Mouse (Mus musculus) MEL (cell line): ENCODE measurements around the gene Mta3. TPM values are rescaled to one million over a fixed set of nuclear protein-coding genes. Genes with fewer than 3 reads are reported as not detected.

Experiments used
- DNase-seq: peaks from one replicate; pipeline ENCODE4 v3.0.0; 2011; ENCODE audit warnings: low read depth, low spot score
- H3K27ac ChIP-seq: 2 replicates; pipeline ENCODE4 v1.5.1; 2012; ENCODE audit warnings: low read depth, mild to moderate bottlenecking, control low read depth, low read length, moderate library complexity; ENCODE audit not compliant: control insufficient read depth
- H3K27me3 ChIP-seq, 2 experiments: fragments of 150-350 bp in 1 of 2; sonication (generic) in 1 of 2; 2 replicates each; pipeline ENCODE4 v1.6.1; 2012; ENCODE audit warnings: low read length in 2 of 2, mild to moderate bottlenecking in 2 of 2, improper control_type of control experiment in 1 of 2, moderate library complexity in 1 of 2; ENCODE audit not compliant: insufficient read depth in 2 of 2, control insufficient read depth in 1 of 2
- H3K36me3 ChIP-seq, 2 experiments: 2 replicates each; pipeline ENCODE4 v1.6.1; 2012 to 2014; ENCODE audit warnings: low read length in 2 of 2, improper control_type of control experiment in 1 of 2, inconsistent platforms in 1 of 2, mild to moderate bottlenecking in 1 of 2; ENCODE audit not compliant: insufficient read depth in 2 of 2, control insufficient read depth in 1 of 2
- H3K4me1 ChIP-seq, 2 experiments: fragments of 150-350 bp in 1 of 2; sonication (generic) in 1 of 2; 2 replicates each; pipeline ENCODE4 v1.6.1; 2012; ENCODE audit warnings: low read length in 2 of 2, improper control_type of control experiment in 1 of 2, mild to moderate bottlenecking in 1 of 2; ENCODE audit not compliant: insufficient read depth in 2 of 2, control insufficient read depth in 1 of 2
- H3K4me3 ChIP-seq, 2 experiments: fragments of 150-350 bp in 1 of 2; sonication (generic) in 1 of 2; 2 replicates each; pipeline ENCODE4 v1.5.1; 2012; ENCODE audit warnings: low read depth in 2 of 2, low read length in 2 of 2, mild to moderate bottlenecking in 2 of 2, moderate library complexity in 2 of 2, control low read depth in 1 of 2, improper control_type of control experiment in 1 of 2; ENCODE audit not compliant: control insufficient read depth in 1 of 2, insufficient read depth in 1 of 2
- H3K79me2 ChIP-seq: 2 replicates; pipeline ENCODE4 v1.6.1; 2012; ENCODE audit warnings: mild to moderate bottlenecking, low read length, moderate library complexity; ENCODE audit not compliant: control insufficient read depth, poor library complexity, insufficient read depth
- H3K9ac ChIP-seq: 2 replicates; pipeline ENCODE4 v1.6.1; 2012; ENCODE audit warnings: low read depth, mild to moderate bottlenecking, control low read depth, low read length, moderate library complexity; ENCODE audit not compliant: control insufficient read depth, poor library complexity, severe bottlenecking
- H3K9me3 ChIP-seq: fragments of 150-350 bp; sonication (generic); replicated peaks from 2 replicates; pipeline ENCODE4 v1.6.1; 2012; ENCODE audit warnings: mild to moderate bottlenecking, low read length, improper control_type of control experiment, moderate library complexity; ENCODE audit not compliant: insufficient read depth
- BHLHE40 ChIP-seq: IDR thresholded peaks from 2 replicates; pipeline ENCODE4 v1.6.1; 2012; ENCODE audit warnings: low read depth, mild to moderate bottlenecking, inconsistent platforms, low read length, improper control_type of control experiment, borderline replicate concordance
- CHD1 ChIP-seq: IDR thresholded peaks from 2 replicates; pipeline ENCODE4 v1.6.1; 2012; ENCODE audit warnings: low read depth, mild to moderate bottlenecking, inconsistent platforms, low read length, improper control_type of control experiment
- CTCF ChIP-seq, 3 experiments: IDR thresholded peaks in 2 of 3; conservative IDR thresholded peaks in 1 of 3; 2 replicates each; pipeline ENCODE4 v1.5.1; 2011 to 2012; ENCODE audit warnings: low read length in 3 of 3, low read depth in 2 of 3, mild to moderate bottlenecking in 2 of 3, improper control_type of control experiment in 1 of 3, inconsistent platforms in 1 of 3, mixed read lengths in 1 of 3, moderate library complexity in 1 of 3; ENCODE audit not compliant: control insufficient read depth in 1 of 3, insufficient read depth in 1 of 3, poor library complexity in 1 of 3, severe bottlenecking in 1 of 3
- ELF1 ChIP-seq: IDR thresholded peaks from 2 replicates; pipeline ENCODE4 v1.6.1; 2014; ENCODE audit warnings: low read depth, mild to moderate bottlenecking, inconsistent platforms, low read length, improper control_type of control experiment, moderate library complexity
- GABPA ChIP-seq: IDR thresholded peaks from 2 replicates; pipeline ENCODE4 v1.6.1; 2012; ENCODE audit warnings: low read depth, mild to moderate bottlenecking, inconsistent platforms, low read length, improper control_type of control experiment, moderate library complexity
- HCFC1 ChIP-seq: IDR thresholded peaks from 2 replicates; pipeline ENCODE4 v1.6.1; 2012; ENCODE audit warnings: low read depth, mild to moderate bottlenecking, inconsistent platforms, low read length, improper control_type of control experiment, moderate library complexity
- JUND ChIP-seq: IDR thresholded peaks from 2 replicates; pipeline ENCODE4 v1.6.1; 2011; ENCODE audit warnings: low read depth, mild to moderate bottlenecking, improper control_type of control experiment, low read length
- KAT2A ChIP-seq: conservative IDR thresholded peaks from 2 replicates; pipeline ENCODE4 v1.6.1; 2012; ENCODE audit warnings: low read depth, low read length, improper control_type of control experiment, inconsistent platforms
- MAZ ChIP-seq: IDR thresholded peaks from 2 replicates; pipeline ENCODE4 v1.6.1; 2012; ENCODE audit warnings: low read depth, mild to moderate bottlenecking, inconsistent platforms, low read length, improper control_type of control experiment
- MEF2A ChIP-seq: IDR thresholded peaks from 2 replicates; pipeline ENCODE4 v1.6.1; 2014; ENCODE audit warnings: low read depth, mild to moderate bottlenecking, inconsistent platforms, low read length, improper control_type of control experiment; ENCODE audit not compliant: poor library complexity, insufficient replicate concordance, severe bottlenecking; ENCODE audit errors: extremely low read depth
- MXI1 ChIP-seq: IDR thresholded peaks from 2 replicates; pipeline ENCODE4 v1.6.1; 2011; ENCODE audit warnings: mild to moderate bottlenecking, low read depth, low read length, improper control_type of control experiment
- NRF1 ChIP-seq: IDR thresholded peaks from 2 replicates; pipeline ENCODE4 v1.6.1; 2014; ENCODE audit warnings: low read depth, mild to moderate bottlenecking, inconsistent platforms, low read length, improper control_type of control experiment, moderate library complexity; ENCODE audit not compliant: poor library complexity, insufficient read depth, severe bottlenecking
- POLR2A ChIP-seq, 2 experiments: IDR thresholded peaks; 2 replicates each; pipeline ENCODE4 v1.6.1; 2011 to 2012; ENCODE audit warnings: low read length in 2 of 2, mild to moderate bottlenecking in 2 of 2, control low read depth in 1 of 2, improper control_type of control experiment in 1 of 2, low read depth in 1 of 2, moderate library complexity in 1 of 2; ENCODE audit not compliant: control insufficient read depth in 1 of 2, insufficient read depth in 1 of 2, poor library complexity in 1 of 2
- POLR2AphosphoS2 ChIP-seq: IDR thresholded peaks from 2 replicates; pipeline ENCODE4 v1.6.1; 2011; ENCODE audit warnings: low read length, improper control_type of control experiment
- POLR2AphosphoS5 ChIP-seq: IDR thresholded peaks from 2 replicates; pipeline ENCODE4 v1.6.1; 2012; ENCODE audit warnings: low read depth, borderline replicate concordance, mild to moderate bottlenecking, inconsistent platforms, low read length, moderate library complexity, mixed read lengths
- RAD21 ChIP-seq: IDR thresholded peaks from 2 replicates; pipeline ENCODE4 v1.6.1; 2011; ENCODE audit warnings: mild to moderate bottlenecking, low read depth, low read length, improper control_type of control experiment
- SMC3 ChIP-seq: IDR thresholded peaks from 2 replicates; pipeline ENCODE4 v1.6.1; 2011; ENCODE audit warnings: low read depth, low read length, improper control_type of control experiment
- TAL1 ChIP-seq: IDR thresholded peaks from 2 replicates; pipeline ENCODE4 v1.6.1; 2012; ENCODE audit warnings: mild to moderate bottlenecking, inconsistent platforms, low read length, moderate library complexity, mixed read lengths
- TBP ChIP-seq: IDR thresholded peaks from 2 replicates; pipeline ENCODE4 v1.8.0; 2011; ENCODE audit warnings: low read depth, low read length, improper control_type of control experiment
- UBTF ChIP-seq: IDR thresholded peaks from 2 replicates; pipeline ENCODE4 v1.6.1; 2012; ENCODE audit warnings: low read depth, mild to moderate bottlenecking, inconsistent platforms, low read length, improper control_type of control experiment, moderate library complexity, borderline replicate concordance; ENCODE audit not compliant: insufficient read depth
- USF2 ChIP-seq, 2 experiments: IDR thresholded peaks; 2 replicates each; pipeline ENCODE4 v1.6.1; 2011 to 2012; ENCODE audit warnings: improper control_type of control experiment in 2 of 2, low read length in 2 of 2, borderline replicate concordance in 1 of 2, inconsistent platforms in 1 of 2, low read depth in 1 of 2, mild to moderate bottlenecking in 1 of 2; ENCODE audit not compliant: insufficient read depth in 1 of 2
- ZC3H11A ChIP-seq: IDR thresholded peaks from 2 replicates; pipeline ENCODE4 v1.6.1; 2012; ENCODE audit warnings: low read depth, mild to moderate bottlenecking, inconsistent platforms, low read length, improper control_type of control experiment
- polyA plus RNA-seq, 2 experiments: library from polyadenylated mRNA; stranded (reverse) in 1 of 2; unstranded in 1 of 2; fragments of >175 nt in 1 of 2; fragments of >200 nt in 1 of 2; gene quantifications; 2 replicates each; pipeline versions ENCODE4 v1.2.1 to v1.2.4; 2012; ENCODE audit warnings: low replicate concordance in 2 of 2, low read depth in 1 of 2; ENCODE audit not compliant: insufficient read length in 2 of 2, insufficient read depth in 1 of 2, missing spikeins in 1 of 2
- total RNA-seq: library from RNA; depleted of rRNA; stranded (reverse); fragments of 300-350 nt; gene quantifications from 2 replicates; pipeline ENCODE4 v1.2.3, GENCODE M21; 2012

Gene Mta3
- total and polyA plus RNA-seq, 3 experiments: 28.8 to 58.2 TPM; not detected in 1

DNA sequence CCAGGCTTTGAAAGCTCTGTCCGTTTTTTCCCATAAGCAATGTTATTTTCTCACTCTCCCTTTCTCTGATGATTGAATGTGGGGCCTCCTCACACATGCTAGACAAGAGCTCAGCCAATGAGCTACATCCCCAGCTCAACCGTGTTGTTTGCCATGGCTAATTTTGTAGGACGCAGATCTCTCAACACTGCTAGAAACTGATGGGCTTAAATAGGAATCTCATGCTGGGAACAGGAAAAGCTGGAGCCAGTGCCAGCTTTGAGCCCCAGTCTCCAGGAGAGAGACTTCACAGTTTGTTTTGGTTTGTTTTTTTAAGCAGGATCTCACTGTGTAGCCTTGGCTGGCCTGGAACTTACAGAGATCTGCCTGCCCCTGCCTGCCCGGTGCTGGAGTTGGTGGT lies 53.6 kb downstream of the Mta3 start:
- Histone ChIP-seq H3K79me2 (no peaks in the 10 kb centered on the region), H3K4me3 (no peak overlapping the region), H3K9me3 (no peaks in the 10 kb centered on the region), H3K9ac (no peak overlapping the region), H3K27ac (no peak overlapping the region), H3K36me3 (0 out of 4 replicates have a peak, but pooled peaks cover 0 to 2% of the 10 kb centered on the region in 2 experiments), H3K27me3 (no peaks in the 10 kb centered on the region), H3K4me1 (no peaks in the 10 kb centered on the region)
- DNase-seq: no peak
- TF ChIP-seq POLR2A (IDR thresholded peaks at IDR 0.05; ENCODE audit: control insufficient read depth in 1 of 2, insufficient read depth in 1 of 2, low read depth in 1 of 2, low read length in 2 of 2, poor library complexity in 1 of 2) (no peak), CTCF (IDR thresholded peaks at IDR 0.05 in 2 of 3, conservative IDR thresholded peaks at IDR 0.05 in 1 of 3; ENCODE audit: control insufficient read depth in 1 of 3, insufficient read depth in 1 of 3, low read depth in 2 of 3, low read length in 3 of 3, poor library complexity in 1 of 3, severe bottlenecking in 1 of 3) (no peak)

DNA sequence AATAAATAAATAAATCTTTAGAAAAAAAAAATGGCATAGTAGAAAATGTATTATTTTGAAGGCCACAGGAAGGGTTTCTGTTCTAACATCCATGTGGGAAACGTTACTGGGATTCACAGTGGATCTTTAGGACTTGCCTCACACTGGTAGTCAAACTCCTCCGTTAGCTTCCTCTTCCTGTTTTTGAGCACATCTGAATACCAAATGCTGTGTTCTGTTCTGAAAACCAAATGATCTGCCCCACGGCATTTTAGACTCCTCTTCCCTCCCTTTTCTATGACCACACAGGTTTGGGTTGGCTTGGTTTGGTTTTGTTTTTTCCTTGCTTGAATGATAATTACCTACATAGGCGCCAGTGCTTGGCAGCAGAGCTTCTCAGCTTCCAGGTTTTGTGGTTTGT lies 58.6 kb downstream of the Mta3 start:
- no peaks in the 10 kb centered on the region for H3K79me2 ChIP-seq
- H3K27ac ChIP-seq: no peak overlapping the region
- H3K36me3 ChIP-seq: peaks cover 0 to 13% of the 10 kb centered on the region in 2 experiments; a peak in 2 of 4 replicates
- no peak for TF ChIP-seq TBP
- TF ChIP-seq NRF1: no peak
- TF ChIP-seq RAD21: no peak
- no peak for TF ChIP-seq BHLHE40
- TF ChIP-seq TAL1: no peak
- no peak for TF ChIP-seq CHD1
- no peak for TF ChIP-seq KAT2A
- TF ChIP-seq SMC3: no peak
- no peak for TF ChIP-seq ZC3H11A
- TF ChIP-seq GABPA: no peak
- no peak for TF ChIP-seq USF2 (IDR thresholded peaks at IDR 0.05; ENCODE audit: borderline replicate concordance in 1 of 2, insufficient read depth in 1 of 2, low read depth in 1 of 2, low read length in 2 of 2)
- TF ChIP-seq MAZ: no peak
- TF ChIP-seq POLR2AphosphoS2: no peak
- no peak for TF ChIP-seq UBTF
- no peak for TF ChIP-seq HCFC1
- TF ChIP-seq POLR2AphosphoS5: no peak
- TF ChIP-seq MEF2A: no peak
- TF ChIP-seq ELF1: no peak
- no peak for TF ChIP-seq MXI1
- no peak for TF ChIP-seq JUND
- H3K4me3 ChIP-seq: no peak overlapping the region
- no peak overlapping the region for H3K9ac ChIP-seq
- H3K27me3 ChIP-seq: no peaks in the 10 kb centered on the region
- no peaks in the 10 kb centered on the region for H3K9me3 ChIP-seq
- peaks cover 3 to 6% of the 10 kb centered on the region in 2 experiments; a peak in 3 of 4 replicates for H3K4me1 ChIP-seq
- DNase-seq: no peak
